Mouse (Mus musculus): Measurements from ENCODE around the gene Coq7. TPM values are rescaled to one million over a fixed set of nuclear protein-coding genes. Genes with fewer than 3 reads are reported as not detected.

Coq7 gene
- total and polyA plus RNA-seq, 3 experiments, result 12.9 to 32.3 (median 30.4) TPM

DNA sequence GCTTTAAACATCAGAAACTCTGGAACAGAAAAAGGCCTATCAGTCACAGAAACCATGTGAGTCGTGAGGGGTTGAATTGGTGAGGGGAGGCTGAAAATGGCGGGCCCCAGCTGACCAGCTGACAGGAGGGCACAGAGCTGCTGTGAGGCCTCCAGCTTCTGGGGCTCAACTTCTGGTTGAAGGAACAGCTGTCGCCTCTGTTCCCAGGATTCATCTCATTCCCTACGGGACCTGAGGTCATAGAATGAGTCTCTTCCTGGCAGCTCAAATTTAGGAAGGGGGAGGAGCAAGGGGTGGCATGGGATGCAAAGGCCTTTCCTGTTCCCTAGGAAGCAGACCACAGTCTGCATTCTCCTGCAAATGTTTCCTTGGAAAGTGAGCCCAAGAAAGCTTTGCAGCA lies 29.3 kb downstream of the Coq7 start:
- Histone ChIP-seq H3K36me3 (replicated peaks) (no peaks in the 10 kb centered on the region), H3K9me3 (replicated peaks) (no peaks in the 10 kb centered on the region), H3K4me3 (ENCODE audit: low read depth, low read length) (no peak overlapping the region), H3K27me3 (ENCODE audit: insufficient read depth, low read length) (peaks cover 9% of the 10 kb centered on the region; the same call in 1 of the 2 replicates), H3K4me1 (ENCODE audit: insufficient read depth, low read depth, low read length) (no peaks in the 10 kb centered on the region)
- TF ChIP-seq POLR2AphosphoS5 (IDR thresholded peaks at IDR 0.05; ENCODE audit: insufficient replicate concordance, low read depth, low read length) (no peak), TAL1 (conservative IDR thresholded peaks at IDR 0.05; ENCODE audit: low read depth, low read length) (no peak)
- no peak for ATAC-seq (ENCODE audit: extremely low read depth, insufficient number of reproducible peaks, low FRiP score, poor library complexity, severe bottlenecking)
- DNase-seq (ENCODE audit: low spot score), result no peak

DNA sequence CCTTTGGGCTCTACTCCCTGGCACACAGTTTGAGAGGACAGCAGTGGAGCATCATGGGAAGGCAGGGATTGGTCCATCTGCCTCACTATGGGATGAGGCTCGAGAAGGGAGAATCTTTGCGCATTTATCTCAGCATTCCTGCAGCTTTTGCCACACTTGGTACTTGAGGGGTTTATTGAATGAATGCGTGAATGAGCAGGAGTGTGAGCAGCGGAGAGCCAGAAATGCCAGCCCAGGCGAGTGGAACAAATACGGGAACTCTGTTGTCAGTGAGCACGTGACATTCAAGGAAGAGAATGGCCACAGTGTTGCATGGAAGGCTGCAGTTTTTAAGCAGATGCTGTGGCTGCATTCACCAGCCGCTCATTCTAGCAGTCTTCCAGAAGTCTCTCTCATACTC lies 30.8 kb downstream of the Coq7 start:
- H3K27me3 ChIP-seq (ENCODE audit: insufficient read depth, low read length), result peaks cover 9% of the 10 kb centered on the region; the same call in 1 of the 2 replicates
- H3K36me3 ChIP-seq (replicated peaks), result no peaks in the 10 kb centered on the region
- no peak for ATAC-seq (ENCODE audit: extremely low read depth, insufficient number of reproducible peaks, low FRiP score, poor library complexity, severe bottlenecking)
- H3K4me1 ChIP-seq (ENCODE audit: insufficient read depth, low read depth, low read length), result no peaks in the 10 kb centered on the region
- no peak for DNase-seq (ENCODE audit: low spot score)
- H3K4me3 ChIP-seq (ENCODE audit: low read depth, low read length), result no peak overlapping the region
- H3K9me3 ChIP-seq (replicated peaks), result no peaks in the 10 kb centered on the region
- TF ChIP-seq GATA1 (IDR thresholded peaks at IDR 0.05; ENCODE audit: borderline replicate concordance, low read length), result no peak
- TF ChIP-seq TAL1 (conservative IDR thresholded peaks at IDR 0.05; ENCODE audit: low read depth, low read length), result no peak
- TF ChIP-seq POLR2AphosphoS5 (IDR thresholded peaks at IDR 0.05; ENCODE audit: insufficient replicate concordance, low read depth, low read length), result no peak
- TF ChIP-seq CTCF (IDR thresholded peaks at IDR 0.05; ENCODE audit: low read depth, low read length), result no peak
- TF ChIP-seq GATA2 (IDR thresholded peaks at IDR 0.05; ENCODE audit: borderline replicate concordance, low read depth, low read length), result no peak

DNA sequence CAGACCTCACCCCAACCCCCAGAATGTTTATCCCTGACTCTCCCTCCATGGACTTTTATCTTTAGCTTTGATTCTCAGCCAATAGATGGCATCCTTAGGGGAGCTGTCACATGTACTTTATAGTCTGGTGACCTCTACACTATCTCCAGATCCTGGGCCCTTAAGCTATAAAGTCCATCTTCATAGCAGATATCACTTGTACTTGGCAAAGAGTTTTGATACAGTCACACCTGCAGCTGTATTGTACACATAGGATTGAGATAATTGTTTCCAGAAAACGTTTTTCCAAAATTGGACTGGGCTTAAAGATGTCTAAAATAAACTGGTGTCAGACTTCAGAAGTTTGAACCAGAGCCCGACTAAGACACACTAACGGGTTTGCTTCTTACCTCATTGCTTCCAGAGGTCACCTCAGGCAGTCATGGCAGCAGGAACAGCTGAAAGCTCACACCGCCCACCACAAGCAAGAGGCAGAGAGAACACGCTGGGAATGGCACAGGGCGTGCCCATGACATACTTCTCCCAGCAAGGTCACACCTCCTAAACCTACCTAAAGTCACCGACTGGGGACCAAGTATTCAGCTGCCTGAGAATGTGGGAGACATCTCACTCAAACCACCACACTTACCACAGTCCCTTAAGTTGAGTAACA lies 33.2 kb downstream of the Coq7 start:
- Histone ChIP-seq H3K36me3 (replicated peaks) (no peaks in the 10 kb centered on the region), H3K4me1 (ENCODE audit: insufficient read depth, low read depth, low read length) (no peaks in the 10 kb centered on the region), H3K27me3 (ENCODE audit: insufficient read depth, low read length) (peaks cover 3% of the 10 kb centered on the region; the same call in 1 of the 2 replicates), H3K9me3 (replicated peaks) (no peaks in the 10 kb centered on the region), H3K4me3 (ENCODE audit: low read depth, low read length) (no peak overlapping the region)
- TF ChIP-seq CTCF (IDR thresholded peaks at IDR 0.05; ENCODE audit: low read depth, low read length) (no peak), GATA2 (IDR thresholded peaks at IDR 0.05; ENCODE audit: borderline replicate concordance, low read depth, low read length) (no peak), POLR2AphosphoS5 (IDR thresholded peaks at IDR 0.05; ENCODE audit: insufficient replicate concordance, low read depth, low read length) (no peak)
- no peak for ATAC-seq (ENCODE audit: extremely low read depth, insufficient number of reproducible peaks, low FRiP score, poor library complexity, severe bottlenecking)
- no peak for DNase-seq (ENCODE audit: low spot score)

DNA sequence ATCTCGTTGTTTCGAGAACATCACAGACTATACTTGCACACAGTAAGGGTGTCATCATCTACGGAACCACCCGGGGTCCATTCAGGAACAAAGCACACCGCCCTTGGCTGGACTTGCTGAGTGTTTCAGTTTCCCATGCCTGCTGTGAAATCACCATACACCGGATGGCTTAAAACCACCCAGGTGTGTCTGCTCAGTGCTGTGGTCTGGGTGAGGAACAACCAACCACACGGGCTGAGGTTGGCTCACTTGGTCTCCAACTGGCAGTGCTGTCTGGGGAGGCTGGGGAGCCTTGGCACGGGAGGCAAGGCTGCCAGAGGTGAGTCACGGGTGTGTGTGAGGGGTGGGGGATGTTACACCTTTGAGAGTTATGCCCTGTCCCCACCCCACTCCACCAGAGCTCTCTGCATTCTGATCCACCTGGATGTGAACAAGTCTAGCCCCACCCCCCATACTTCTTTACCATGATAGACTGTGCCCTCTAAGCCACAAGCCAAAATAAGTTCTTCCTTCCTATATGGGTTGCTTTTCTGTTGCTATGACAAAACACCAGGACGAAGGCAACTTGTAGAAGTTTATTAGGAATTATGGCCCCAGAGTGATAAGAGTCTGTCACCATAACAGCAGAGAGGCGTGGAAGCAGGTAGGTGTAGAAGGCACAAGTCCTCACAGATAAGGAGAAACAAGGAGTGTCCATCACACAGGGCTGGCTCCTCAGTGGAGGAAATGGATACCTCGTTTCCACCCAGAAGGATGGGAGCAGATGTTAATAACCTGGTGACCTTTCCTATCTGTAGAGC lies 34.0 kb downstream of the Coq7 start:
- H3K4me3 ChIP-seq (ENCODE audit: low read depth, low read length), result no peak overlapping the region
- ATAC-seq (ENCODE audit: extremely low read depth, insufficient number of reproducible peaks, low FRiP score, poor library complexity, severe bottlenecking) (no peak), DNase-seq (ENCODE audit: low spot score) (no peak)
- TF ChIP-seq CTCF (IDR thresholded peaks at IDR 0.05; ENCODE audit: low read depth, low read length), result no peak
- no peak for TF ChIP-seq POLR2AphosphoS5 (IDR thresholded peaks at IDR 0.05; ENCODE audit: insufficient replicate concordance, low read depth, low read length)
- no peak for TF ChIP-seq GATA2 (IDR thresholded peaks at IDR 0.05; ENCODE audit: borderline replicate concordance, low read depth, low read length)
- H3K9me3 ChIP-seq (replicated peaks), result no peaks in the 10 kb centered on the region
- H3K36me3 ChIP-seq (replicated peaks), result no peaks in the 10 kb centered on the region
- H3K27me3 ChIP-seq (ENCODE audit: insufficient read depth, low read length), result peaks cover 3% of the 10 kb centered on the region; the same call in 1 of the 2 replicates
- no peaks in the 10 kb centered on the region for H3K4me1 ChIP-seq (ENCODE audit: insufficient read depth, low read depth, low read length)

DNA sequence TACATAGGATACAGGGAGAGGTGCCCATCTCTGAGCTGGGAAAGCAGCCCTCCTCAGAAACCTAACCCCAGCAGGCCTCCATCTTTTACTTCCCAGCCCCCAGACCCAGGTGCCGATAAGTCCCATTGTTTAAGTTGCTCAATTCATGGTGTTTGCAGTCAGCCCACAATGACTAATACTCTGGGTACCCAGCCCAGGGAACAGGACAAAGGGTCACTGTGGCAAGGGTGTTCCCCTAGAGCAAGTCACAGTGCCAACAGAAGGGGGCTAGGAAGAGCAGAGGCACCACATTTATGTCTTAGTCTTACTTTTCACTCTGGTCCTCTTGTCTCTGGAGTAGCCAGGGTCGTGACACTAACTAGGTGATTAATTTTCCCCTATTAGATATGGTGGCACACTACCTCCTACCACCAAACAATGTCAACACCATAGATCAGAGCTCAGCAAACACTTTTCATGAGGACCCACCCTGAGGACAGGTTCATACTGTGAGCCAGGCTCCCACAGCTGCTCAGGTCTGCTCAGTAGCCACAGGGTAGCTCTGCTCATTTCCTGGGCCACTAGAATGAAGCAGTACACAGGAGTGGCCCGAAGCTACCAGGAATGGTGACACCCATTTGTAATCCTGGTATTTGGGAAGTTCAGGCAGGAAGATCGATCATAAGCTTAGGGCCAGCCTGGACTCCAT lies 38.1 kb downstream of the Coq7 start:
- TF ChIP-seq GATA2 (IDR thresholded peaks at IDR 0.05; ENCODE audit: borderline replicate concordance, low read depth, low read length) (no peak), CTCF (IDR thresholded peaks at IDR 0.05; ENCODE audit: low read depth, low read length) (no peak), POLR2AphosphoS5 (IDR thresholded peaks at IDR 0.05; ENCODE audit: insufficient replicate concordance, low read depth, low read length) (no peak), GATA1 (IDR thresholded peaks at IDR 0.05; ENCODE audit: borderline replicate concordance, low read length) (no peak), TAL1 (conservative IDR thresholded peaks at IDR 0.05; ENCODE audit: low read depth, low read length) (no peak)
- peaks cover 3% of the 10 kb centered on the region; the same call in 1 of the 2 replicates for H3K27me3 ChIP-seq (ENCODE audit: insufficient read depth, low read length)
- peaks cover 18% of the 10 kb centered on the region for H3K9me3 ChIP-seq (replicated peaks)
- no peaks in the 10 kb centered on the region for H3K36me3 ChIP-seq (replicated peaks)
- DNase-seq (ENCODE audit: low spot score) (no peak), ATAC-seq (ENCODE audit: extremely low read depth, insufficient number of reproducible peaks, low FRiP score, poor library complexity, severe bottlenecking) (no peak)
- no peaks in the 10 kb centered on the region for H3K4me1 ChIP-seq (ENCODE audit: insufficient read depth, low read depth, low read length)
- H3K4me3 ChIP-seq (ENCODE audit: low read depth, low read length), result no peak overlapping the region

DNA sequence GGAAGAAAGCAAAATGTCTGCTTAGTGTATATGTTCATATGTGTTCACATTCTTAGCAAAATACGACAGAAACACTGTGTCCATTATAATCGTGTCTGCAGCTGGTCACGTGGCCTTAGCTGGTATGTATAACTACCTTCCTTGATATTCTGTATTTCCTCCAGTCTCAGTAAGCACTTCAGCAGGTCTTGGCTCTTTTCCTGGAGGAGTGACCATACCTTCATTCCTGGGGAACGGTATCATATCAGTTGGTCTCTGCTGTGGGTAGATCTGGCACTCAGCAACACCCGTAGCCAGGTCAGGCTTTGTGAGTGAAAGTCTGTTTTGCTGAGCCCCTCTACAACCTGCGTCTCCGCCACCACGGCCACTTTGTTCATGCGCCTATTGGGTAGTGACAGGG lies 39.3 kb downstream of the Coq7 start:
- TF ChIP-seq TAL1 (conservative IDR thresholded peaks at IDR 0.05; ENCODE audit: low read depth, low read length), result no peak
- no peak for TF ChIP-seq GATA2 (IDR thresholded peaks at IDR 0.05; ENCODE audit: borderline replicate concordance, low read depth, low read length)
- no peak for TF ChIP-seq POLR2AphosphoS5 (IDR thresholded peaks at IDR 0.05; ENCODE audit: insufficient replicate concordance, low read depth, low read length)
- no peak for TF ChIP-seq GATA1 (IDR thresholded peaks at IDR 0.05; ENCODE audit: borderline replicate concordance, low read length)
- TF ChIP-seq CTCF (IDR thresholded peaks at IDR 0.05; ENCODE audit: low read depth, low read length), result no peak
- H3K36me3 ChIP-seq (replicated peaks), result no peaks in the 10 kb centered on the region
- no peak for DNase-seq (ENCODE audit: low spot score)
- peaks cover 19% of the 10 kb centered on the region for H3K9me3 ChIP-seq (replicated peaks)
- H3K4me1 ChIP-seq (ENCODE audit: insufficient read depth, low read depth, low read length), result no peaks in the 10 kb centered on the region
- ATAC-seq (ENCODE audit: extremely low read depth, insufficient number of reproducible peaks, low FRiP score, poor library complexity, severe bottlenecking), result no peak
- H3K4me3 ChIP-seq (ENCODE audit: low read depth, low read length), result no peak overlapping the region
- peaks cover under 1% of the 10 kb centered on the region; the same call in 1 of the 2 replicates for H3K27me3 ChIP-seq (ENCODE audit: insufficient read depth, low read length)

Data from G1E (cell line).